Mouse (Mus musculus) A20 (cell line): ENCODE results near the gene Rnf166.
A peak's percentile ranks its signal among the peaks of the same experiment; 100 is the strongest.

Experiments
- DNase-seq: peaks from one replicate; pipeline ENCODE4 v3.0.0-alpha.2; 2011; ENCODE audit warnings: low read depth, low spot score

Gene Rnf166

DNA sequence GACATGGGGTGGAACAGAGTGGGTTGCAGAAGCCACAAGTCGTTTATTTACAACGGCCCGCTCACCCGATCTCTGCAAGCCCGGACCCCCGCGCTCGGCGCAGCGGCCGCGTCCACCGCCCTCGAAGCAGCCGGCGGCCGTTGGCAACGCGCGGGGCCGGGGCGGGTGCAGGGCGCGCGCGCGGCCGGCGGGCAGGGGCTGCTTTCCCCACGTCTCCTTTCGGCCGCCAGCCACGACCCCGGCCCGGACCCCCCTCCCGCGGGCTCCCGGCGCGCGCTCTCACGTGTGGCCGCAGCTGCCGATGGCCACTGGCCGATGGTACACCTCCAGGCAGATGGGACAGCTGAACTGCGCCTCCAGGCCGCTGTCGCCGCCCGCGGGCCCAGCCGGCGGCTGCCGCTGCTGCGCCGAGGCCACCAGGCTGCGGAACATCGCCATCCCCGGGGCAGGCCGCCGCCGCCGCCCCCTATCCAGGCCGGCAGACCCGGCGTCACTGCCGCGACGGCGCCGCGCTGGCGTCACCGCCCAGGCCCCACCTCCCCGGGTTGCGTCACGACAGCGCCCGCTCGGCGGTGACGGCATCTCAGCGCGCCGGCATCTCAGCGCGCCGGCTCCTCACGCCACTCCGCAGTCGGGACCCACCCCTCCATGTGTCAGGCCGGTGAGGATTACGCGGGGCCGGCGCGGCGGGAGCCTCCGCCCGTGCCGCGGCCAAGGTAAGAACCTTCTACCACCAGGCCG, at the start of gene Rnf166, which contains the start of gene Ctu2:
Rnf166 (minus strand) TSS at position 485 of the 741 bp plus-strand sequence.
Ctu2 (plus strand) TSS at position 564 of the 741 bp plus-strand sequence.
- peak; percentile 91 for DNase-seq

DNA sequence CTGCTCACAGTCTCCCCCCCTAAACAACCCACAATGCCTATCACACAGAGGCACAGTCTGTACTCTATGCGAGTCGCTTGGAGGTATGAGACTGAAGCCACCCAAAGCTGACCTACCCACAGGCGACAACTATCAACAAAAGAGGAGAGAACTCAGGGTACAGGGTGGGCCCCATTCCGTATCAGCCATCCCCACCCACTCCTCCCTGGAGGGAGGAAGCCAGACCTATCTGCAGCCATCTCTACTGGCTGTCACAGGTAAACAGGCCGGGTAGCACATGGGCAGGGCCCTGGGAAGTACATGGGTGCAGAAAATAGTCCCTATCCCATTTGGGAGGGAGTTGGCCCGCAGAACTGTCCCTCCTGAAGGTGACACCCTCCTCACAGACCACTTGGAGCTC, 49.1 kb upstream of the Rnf166 start:
- no peak for DNase-seq

DNA sequence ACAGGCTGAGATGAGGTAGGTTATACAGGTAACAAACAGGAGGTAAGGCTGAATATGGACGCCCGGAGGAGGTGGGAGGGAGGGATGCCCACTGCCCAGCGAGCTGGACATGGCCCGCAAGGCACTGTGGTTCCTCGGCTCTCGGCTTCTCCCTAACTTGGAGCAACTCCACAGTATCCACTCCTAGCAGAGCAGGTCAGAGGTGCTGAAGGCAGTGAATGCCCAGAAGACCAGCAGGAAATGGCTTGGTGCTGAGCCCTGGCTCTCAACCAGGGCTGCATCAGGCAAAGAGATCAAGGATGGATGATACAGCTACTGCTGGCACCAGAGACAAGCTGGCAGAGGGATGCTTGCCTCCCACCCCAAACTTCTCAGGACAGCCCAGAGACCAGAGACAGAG, 48.6 kb upstream of the Rnf166 start:
- no peak for DNase-seq

DNA sequence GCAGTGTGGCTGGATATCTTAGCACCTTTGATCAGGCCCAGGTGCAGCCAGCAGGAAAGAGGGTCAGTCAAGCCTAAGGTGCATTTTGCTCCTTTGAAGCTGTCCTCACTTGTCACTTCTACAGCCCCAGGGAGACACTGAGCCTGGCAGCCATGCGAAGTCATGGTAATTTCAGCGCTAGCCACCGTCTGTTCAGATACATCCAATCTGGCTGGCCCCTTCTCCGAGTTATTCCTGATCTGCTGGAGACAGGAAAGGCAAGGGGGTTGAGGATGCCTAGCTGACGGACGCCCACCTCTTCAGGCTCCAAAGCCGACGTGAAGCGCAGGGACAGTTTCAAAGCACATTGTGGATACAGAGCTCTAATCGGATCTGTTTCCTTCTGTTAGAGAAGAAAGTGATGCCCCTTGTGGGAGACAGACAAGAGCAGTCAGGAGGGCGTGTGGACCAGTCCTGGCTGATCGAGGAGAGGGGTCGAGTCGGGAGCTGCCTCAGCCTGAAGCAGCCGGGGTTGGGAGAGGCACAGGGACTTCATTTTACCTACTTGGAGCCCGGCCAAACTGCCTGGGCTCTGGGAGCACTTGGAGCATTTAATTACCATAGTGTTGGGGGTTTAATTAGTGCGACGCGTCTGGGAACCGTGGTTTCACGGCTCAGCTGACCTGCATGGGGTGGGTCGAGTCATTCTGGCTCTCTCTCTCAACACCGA, 47.9 kb upstream of the Rnf166 start:
- DNase-seq: no peak

DNA sequence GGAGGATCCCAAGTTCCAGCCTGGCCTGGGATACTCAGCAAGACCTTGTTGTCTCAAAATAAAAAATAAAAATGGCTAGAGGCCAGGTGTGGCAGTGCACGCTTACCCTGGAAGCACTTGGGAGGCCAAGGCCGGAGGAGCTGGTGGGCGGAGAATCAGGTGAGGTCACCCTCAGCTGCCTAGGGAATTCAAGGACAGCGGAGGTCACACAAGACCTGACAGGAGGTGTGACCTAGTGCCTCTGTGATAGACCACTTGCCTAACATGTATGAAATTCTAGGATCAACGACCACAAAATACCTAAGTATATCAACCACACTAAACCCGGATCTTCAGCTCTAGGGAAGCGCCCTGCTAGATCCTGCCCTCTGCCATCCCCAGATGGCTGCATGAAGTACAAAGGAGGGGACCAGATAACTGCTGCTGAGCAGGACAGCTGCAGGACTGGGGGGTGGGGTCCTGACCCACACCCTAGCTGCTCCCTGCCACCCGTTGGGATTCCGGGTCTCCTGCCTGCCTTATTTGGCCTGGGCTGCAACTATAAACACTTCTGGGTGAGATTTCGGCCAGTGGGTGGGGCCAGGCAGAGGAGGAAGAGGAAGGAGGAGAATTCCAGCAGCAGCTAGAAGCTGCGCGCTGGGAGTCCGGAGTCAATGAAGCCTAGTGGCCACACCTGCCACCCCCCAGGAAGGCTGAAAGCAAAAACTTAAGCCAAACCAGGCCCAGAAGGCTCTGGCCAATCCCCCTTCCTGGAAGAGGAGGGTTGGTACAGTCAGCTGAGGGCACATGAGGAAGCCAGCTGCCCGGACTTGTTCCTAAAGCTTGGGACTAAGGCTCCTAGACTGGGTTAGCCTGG, 47.2 kb upstream of the Rnf166 start:
- no peak for DNase-seq

DNA sequence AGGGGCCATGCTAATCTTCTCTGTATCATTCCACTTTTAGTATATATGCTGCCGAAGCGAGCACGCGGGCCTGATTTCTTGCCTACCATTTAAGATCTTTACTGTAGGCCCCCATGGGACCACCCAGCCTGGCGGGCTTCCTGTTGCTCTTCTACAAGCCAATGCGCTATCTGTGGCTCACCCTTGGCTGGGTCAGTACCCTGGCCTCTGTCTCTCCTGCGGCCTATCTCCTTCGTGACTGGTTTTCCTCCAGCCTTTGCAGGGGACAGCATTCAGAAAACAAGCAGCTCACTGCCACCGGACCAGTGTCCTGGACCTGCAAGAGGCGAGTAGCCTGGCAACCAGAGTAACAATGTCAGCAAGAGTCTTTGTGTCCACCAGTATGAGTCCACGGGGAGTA, 44.7 kb upstream of the Rnf166 start:
- DNase-seq: no peak

DNA sequence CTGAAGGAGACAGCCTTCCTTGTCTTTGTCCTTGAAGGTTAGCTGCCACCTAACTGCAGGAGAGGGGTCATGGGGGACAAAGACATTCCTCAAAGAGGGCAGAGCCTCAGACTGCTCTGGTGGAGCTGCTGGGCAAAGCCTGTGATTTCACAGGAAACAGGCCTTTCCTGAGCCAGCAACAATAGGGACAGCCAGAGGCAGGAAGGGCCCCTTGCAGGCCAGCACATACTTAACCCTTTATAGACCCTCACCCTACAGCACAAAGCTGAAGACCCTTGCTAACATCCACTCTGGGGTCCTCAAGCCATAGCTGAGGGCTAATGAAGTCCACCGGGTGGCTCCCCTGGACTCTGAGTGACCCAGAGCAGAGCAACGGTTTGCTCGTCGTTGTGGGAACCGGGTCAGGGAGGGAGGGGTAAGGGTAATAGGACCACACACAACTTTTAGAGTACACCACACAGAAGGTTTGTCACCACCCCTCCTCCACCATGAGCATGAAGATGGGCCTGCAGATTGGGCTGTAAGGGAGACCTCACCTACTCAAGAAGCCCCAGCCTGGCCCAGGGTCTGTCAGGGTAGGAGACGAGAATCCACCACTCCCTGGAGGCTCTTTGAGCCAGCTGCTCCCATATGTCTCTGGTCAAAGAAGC, 41.8 kb upstream of the Rnf166 start:
- no peak for DNase-seq

DNA sequence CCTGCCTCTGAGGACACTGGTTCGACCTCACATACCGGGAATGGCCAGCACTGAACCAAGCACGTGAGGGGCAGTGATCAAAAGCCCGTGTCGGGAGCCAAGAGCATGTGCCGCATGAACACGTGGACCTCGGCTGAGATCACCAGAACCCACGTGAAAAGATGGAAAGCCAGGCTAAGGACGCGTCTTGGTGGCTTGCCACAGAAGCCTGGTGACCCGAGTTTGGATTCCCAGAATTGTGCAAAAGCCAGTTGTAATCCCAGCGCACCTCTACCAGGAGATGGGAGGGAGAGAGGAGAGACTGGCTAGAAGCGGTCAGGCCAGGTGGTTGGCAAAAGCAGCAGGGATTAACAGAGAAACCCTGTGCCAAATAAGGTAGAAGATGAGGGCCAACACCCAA, 39.8 kb upstream of the Rnf166 start:
- no peak for DNase-seq

DNA sequence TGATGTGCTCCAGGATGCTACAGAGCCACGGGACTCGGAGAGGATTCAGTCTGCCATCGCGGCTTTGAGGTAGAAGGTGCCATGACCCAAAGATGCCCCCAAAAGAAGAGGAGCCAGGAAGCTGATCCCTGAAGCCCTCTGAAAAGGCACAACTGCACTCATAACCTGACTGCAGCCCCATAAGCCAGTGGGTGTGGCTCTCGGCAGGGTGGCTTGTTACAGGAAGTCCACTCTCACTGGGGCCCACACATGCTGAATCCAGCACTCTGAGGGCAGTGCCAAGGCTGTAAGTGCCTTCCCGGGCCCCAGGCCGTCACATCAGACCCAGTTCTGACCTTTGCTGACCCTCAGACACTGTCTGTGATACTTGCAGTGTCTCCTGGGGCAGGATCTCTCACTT, 36.5 kb upstream of the Rnf166 start:
- DNase-seq: no peak

DNA sequence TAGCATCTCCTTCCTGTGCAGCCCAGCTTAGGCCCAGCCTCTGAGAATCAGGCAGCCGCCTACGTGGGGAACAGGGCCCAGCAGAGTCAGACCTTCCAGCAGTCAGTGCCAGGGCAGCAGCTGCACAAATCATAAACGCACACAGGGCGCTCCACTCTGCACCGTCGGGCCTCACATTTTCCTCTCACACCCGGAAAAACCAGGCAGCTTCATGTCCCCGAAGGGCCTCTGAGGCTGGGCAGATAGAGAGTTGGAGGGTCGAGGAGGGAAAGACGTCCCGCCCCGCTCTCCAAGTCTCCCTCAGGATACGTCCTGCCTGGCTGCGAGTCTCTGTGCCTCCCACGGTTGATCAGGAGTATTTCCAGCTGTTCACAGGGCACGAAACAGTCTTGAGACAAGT, 35.7 kb upstream of the Rnf166 start:
- DNase-seq: no peak

DNA sequence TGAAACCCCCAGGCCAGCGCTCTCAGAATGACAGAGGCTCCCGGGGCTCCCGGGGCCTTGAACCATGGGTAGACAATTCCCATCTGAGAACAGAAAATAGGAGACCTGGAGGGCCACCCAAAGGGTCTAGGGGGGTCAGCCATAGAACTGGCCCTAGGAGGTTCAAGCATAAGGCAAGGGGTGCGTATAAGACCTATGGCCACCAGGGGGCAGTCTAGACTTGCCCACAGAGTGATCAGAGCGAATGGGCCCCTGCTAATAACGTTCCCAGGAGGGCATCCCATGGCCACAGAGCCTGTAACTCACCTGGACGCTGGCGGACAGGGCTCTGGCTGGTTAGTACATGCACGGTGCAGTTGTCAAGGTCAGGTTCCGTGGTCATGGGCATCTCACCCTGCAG, 25.0 kb upstream of the Rnf166 start:
- DNase-seq: peak; percentile 77

DNA sequence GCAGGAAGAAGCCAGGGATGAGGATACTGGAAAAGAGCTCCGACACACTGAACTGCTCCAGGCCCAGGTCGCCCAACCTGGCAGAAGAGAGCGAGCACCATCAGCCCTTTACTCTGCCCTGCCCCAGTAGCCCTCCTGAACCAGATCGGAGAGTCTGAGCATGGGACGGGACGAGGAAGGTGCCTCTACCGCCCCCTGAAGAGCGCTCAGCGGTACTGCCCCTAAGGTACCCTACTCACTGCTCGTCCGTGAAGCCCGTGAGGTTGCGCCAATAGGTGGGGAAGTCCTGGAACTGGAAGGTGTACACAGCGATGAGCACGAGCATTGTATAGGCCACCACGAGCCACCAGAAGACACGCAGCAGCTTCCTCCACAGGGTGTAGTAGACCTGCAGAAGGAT, 22.0 kb upstream of the Rnf166 start:
- DNase-seq: peak; percentile 23

DNA sequence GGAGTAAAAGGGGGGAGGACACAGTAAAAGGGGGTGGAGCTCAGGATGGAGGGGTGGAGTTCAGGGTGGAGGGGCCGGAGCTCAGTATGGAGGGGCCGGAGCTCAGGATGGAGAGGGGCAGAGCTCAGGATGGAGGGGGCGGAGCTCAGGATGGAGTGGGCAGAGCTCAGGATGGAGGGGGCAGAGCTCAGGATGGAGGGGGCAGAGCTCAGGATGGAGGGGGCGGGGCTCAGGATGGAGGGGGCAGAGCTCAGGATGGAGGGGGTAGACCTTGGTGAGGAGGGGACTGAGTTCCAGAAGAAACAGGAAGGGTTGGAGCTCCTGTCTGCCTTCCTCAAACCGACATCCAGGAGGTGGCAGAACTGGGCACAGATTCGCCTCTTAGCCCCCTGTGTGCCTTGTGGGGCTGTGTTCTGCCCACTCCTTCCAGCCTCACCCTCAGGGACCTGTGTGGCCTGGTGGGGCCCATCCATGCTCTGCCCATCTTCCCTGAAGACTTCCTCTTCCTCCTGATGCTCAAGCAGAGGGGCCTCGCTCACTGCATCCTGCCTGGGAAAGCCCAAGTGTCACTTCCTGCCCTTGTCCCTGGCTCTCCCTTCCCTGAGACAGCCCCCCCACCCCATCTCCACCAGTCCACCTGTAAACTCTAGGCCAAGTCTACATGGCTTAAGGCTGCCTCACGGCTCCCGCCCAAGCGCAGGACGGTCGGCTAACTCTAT, 21.3 kb upstream of the Rnf166 start:
- no peak for DNase-seq

DNA sequence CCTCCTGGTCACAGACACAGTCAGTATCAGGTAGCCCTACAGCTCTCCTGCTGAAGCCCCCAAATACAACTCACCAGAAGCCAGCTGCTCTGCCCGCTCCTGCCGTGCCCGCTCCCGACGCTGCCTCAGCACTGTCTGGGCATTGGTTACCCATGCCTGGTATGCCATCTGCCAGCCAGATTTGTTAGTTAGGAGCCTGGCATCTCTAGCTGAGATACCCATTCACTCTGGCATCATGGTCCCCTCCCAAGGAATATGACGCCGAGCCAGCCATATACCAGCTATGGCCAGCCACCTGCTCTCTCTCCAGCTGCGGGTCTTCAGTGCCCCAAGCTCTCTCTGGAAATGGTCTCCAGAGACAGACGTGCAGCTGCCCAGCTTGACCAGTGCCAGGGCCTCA, 12.5 kb upstream of the Rnf166 start:
- no peak for DNase-seq

DNA sequence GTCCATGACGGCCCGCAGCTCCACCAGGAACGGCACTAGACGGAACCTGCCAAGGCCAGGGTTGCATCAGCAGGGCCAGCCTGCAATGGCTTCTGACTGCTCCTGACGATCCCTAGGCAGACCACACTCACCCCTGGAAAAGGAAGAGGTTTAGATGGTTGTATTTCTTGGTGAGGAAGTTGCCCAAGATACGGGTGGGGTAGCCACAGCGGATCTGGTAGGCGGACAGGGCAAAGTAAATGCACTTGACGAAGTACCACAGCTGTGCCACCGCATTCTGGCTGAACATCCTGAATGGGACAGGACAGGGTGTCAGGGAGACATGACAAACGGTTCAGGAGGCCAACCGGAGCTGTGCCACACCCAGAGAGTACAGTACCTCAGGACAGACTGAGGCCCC, 9.0 kb upstream of the Rnf166 start:
- no peak for DNase-seq

DNA sequence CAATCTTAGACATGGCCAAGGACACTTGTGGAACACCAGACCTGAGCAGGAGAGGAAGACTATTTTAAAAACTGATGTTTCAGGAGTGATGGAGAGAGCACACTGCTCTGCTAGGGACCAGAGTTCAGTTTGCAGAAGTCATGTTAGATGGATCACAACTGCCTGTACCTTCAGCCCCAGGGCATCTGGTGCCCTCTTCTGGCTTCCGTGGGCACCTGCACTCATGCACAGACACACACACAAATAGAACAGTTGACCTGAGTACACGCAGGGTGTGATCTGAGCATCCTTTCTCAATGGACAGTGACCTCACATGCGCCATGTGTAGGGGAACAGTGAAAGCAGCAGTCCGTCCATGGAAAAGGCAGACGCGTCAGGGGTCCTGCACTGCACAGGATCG, 8.0 kb upstream of the Rnf166 start:
- peak; percentile 24 for DNase-seq

DNA sequence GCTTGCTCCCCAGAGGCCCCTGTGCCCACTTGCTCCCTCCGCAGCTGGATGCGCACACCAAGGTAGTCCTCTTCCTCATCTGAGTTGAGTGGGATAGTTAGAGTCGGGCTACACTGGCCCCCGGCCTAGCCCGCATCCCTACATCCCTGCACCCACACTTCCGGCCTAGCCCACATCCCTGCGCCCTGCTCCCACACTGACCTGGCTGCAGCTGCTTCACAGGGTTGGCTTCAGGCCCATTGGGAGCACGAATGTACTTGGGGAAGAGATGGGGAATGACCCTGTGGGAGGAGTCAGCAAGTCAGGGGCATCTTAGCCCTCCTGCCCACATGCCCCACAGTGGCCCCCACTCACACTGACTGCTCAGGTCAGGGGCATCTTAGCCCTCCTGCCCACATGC, 6.6 kb upstream of the Rnf166 start:
- DNase-seq: no peak

DNA sequence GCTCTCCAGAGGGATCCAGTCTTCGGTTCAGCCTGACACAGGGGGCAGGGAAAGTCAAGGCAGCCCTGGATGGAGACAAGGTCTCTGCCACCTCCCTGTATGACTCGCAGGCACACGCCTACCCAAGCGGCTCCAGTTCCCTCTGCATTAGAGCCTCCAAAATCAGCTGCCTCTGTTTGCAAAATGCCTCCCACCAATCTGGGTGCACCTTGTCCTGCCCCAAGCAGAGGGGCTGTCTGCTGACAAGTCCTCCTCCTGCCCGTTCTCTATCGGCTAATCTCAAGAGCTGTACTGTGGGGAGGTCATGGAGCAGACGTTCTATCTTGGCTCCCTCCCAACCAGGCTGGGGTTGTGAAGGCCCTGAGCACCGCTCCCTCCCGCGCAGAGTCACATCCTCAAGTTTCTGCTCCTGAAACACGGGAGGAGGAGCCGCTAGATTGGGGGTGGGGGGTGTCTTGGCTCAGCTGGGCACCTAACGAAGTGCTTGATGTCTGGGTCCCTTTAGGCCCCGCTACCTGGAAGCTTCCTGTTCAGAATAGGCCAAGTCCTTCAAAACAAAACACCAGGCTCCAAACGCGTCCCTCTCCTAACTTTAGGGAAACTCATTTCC, 808 bp downstream of the Rnf166 start:
- peak; percentile 49 for DNase-seq

DNA sequence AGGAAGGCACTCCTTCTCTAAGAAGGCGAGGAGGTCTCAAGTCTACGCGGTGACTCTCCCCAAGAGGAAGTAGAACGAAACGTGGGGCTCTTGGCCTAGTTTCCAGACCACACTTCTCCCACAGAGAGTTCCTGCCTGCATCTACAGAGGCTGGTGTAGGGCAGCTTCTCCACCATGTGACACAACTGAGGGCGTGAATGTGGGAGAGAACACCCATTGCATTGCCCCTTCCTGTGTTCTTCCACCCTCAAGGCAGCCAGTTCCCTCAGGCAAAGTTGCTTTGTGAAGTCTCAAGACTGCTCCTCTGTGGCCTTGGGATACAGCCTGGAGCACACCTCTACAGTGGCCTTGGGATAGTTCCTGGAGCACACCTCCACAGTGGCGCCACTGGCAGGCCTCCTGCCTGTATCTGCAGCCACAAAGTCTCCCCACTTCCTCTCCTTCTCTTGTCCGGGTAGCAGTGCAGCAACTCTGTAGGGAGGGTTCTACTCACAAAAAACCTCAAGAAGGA, 1.9 kb downstream of the Rnf166 start:
- no peak for DNase-seq

DNA sequence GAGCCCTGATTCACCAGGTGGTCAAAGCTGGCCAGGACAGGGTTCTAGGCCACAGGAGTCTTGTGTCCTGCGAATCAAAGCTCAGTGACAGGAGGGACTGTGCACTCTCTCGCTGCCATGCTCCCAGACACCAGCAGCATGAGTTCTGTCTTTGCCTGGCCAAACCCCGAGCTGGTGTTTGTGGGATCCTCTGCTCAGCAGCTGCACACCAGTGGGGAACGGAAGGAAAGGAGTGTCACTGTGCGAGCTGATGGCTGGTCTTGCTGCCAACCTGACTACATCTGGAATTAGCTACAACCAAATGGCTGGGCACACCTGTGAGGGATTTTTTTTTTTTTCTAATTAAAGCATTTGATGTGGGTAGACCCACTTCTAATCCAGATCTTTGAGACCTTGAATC, 5.2 kb downstream of the Rnf166 start:
- DNase-seq: no peak

DNA sequence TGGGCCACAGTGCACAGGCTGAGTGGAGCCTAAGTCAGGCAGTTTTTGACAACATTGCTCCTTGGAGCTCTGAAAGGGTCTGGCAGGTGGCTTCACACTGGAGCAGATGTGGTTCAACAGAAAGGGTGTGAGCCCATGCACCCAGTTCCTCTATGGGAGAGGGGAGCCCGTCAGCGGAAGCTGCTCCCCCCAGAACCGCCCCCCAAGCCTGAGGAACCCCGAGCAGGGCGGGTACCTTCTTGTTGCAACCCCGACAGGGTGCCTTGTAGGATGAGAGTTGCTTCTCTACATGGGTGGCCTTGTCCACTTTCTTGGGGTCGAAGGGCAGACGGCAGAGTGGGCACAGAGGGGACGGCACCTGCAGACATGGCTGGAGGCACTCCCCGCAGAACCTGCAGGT, 5.9 kb downstream of the Rnf166 start:
- no peak for DNase-seq
